Mouse (Mus musculus): ENCODE results near the gene Anks1b.

DNA sequence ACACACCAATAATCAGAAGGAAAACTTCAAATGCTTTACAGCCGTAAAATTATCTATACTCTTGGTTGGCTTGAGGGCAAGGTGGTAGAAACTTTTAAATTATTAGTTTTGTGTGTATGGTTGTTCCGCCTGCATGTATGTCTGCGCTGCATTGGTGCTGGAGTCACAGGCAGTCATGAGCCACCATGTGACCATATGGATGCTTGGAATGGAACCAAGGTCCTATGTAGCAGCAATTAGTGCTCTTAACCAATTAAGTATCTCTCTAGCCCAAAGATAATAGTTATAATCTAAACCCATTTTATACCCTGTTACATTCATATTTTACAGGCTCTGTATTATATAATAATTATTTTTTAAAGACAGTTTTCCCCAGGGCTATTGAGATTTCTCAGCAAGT is 739.7 kb downstream of the Anks1b start:
- TF ChIP-seq CTCF (IDR thresholded peaks at IDR 0.05; ENCODE audit: low read depth), result no peak
- TF ChIP-seq EP300 (optimal IDR thresholded peaks at IDR 0.05), result no peak
